Mouse (Mus musculus): ENCODE results near the gene Ngdn. TPM values are rescaled to one million over a fixed set of nuclear protein-coding genes. Genes with fewer than 3 reads are reported as not detected.
A peak's percentile ranks its signal among the peaks of the same experiment; 100 is the strongest.

The Ngdn gene
- polyA plus RNA-seq, 1 experiment from 2014 or later = 53.8 TPM

DNA sequence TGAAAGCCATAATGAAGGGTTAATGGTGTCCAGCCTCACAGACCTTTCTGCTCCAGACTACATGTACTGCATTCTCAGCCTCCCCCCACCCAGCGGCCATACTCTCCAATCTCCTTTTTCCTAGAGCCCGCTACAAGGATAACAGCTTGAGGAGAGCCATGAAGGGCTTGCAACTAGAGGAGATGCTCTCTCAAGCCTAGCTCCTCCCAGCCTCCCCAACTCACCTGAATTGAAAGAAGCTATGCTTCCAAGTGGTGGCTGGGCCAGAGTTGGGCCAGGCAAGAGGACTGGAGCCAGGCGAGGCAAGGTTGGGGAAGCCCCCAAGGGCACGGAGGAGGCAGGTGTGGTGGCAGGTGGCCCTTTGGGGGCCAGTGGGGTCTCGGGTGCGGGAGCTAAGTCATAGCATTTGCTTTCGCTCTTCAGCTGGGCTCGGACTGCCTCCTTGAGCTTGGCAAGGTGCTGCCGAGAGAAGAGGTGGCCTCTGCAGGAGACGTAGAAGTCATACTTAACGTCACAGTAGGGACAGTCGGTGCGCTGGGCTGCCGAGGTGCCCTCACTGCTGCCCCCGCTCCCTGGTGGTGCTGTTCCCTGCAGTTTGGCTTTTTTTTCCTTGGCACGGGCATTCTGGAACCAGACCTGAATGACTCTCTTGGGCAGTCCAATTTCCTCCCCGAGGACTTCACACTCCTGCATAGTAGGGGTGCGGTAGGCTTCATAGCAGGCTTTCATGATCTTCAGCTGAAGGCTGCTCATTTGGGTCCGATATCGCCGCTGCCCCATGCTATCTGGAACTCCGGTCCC is 48.5 kb downstream of the Ngdn start:
- Histone ChIP-seq H3K4me1 (ENCODE audit: control insufficient read depth in 2 of 2, insufficient read depth in 2 of 2, low read length in 2 of 2) (peaks cover 12 to 13% of the 10 kb centered on the region in 2 experiments; a peak in 3 of 4 replicates), H3K4me2 (ENCODE audit: low read length) (no peak overlapping the region), H3K9ac (ENCODE audit: low read length) (no peak overlapping the region), H3K27me3 (ENCODE audit: control insufficient read depth, insufficient read depth, low read length) (peaks cover 24% of the 10 kb centered on the region), H3K36me3 (ENCODE audit: control insufficient read depth, insufficient read depth, low read length) (peaks cover 10% of the 10 kb centered on the region), H3K9me3 (ENCODE audit: control insufficient read depth, low read length) (no peaks in the 10 kb centered on the region), H3K4me3 (ENCODE audit: control insufficient read depth in 1 of 2, insufficient read depth in 1 of 2, low read depth in 1 of 2, low read length in 2 of 2) (no peak overlapping the region), H3K27ac (replicated peaks in 1 of 2; ENCODE audit: control insufficient read depth in 1 of 2, insufficient read depth in 1 of 2, low read depth in 2 of 2, low read length in 2 of 2) (no peak overlapping the region)
- ATAC-seq (ENCODE audit: insufficient number of reproducible peaks, insufficient read depth, low FRiP score, low read depth) = no peak
- 79% methylated on average over 22 of the region's 22 CpGs for WGBS

DNA sequence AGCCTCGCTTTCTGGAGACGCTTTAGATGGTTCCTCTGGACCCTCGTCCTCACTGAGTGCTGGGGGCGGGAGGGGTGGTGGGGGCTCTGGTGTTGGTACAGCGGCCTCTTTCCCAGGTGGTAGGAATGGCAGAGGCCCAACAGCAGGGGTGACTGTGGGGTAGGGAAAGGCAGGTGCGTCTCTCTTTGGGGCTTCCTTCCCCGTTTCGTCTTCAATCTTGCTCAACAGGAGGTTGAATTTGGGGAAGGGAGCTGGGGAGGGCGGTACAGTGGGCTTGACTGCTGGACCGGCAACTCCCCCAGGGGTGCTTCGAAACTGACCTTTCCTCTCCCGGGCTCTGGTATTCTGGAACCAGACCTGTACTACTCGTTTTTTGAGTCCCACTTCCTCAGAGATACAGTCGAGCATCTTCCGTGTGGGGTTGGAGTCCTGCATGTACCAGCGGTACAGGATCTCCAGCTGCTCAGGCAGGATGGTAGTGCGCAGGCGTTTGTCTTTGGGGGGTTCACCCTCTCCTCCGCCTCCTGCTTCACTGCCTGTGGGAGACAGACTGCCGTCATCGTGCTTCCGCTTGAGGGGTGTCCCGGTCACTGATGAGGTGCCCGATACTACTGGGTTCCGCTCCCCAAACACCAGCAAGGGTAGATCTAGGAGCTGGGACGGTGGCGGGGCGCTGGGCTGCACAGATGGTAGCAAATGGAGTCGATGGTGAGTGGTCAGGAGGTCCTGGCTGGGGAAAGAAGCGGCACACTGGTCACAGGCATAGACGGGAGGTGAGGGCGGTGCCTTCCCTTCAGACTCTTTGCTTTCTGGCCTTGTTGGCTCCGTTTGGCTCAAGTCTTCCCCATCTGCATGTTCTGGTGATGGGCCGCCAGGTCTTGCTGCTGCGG is 49.5 kb downstream of the Ngdn start:
- Histone ChIP-seq H3K4me3 (ENCODE audit: control insufficient read depth in 1 of 2, insufficient read depth in 1 of 2, low read depth in 1 of 2, low read length in 2 of 2) (no peak overlapping the region), H3K9me3 (ENCODE audit: control insufficient read depth, low read length) (no peaks in the 10 kb centered on the region), H3K4me1 (ENCODE audit: control insufficient read depth in 2 of 2, insufficient read depth in 2 of 2, low read length in 2 of 2) (peaks cover 11 to 13% of the 10 kb centered on the region in 2 experiments; a peak in 3 of 4 replicates), H3K4me2 (ENCODE audit: low read length) (no peak overlapping the region), H3K9ac (ENCODE audit: low read length) (no peak overlapping the region), H3K27ac (replicated peaks in 1 of 2; ENCODE audit: control insufficient read depth in 1 of 2, insufficient read depth in 1 of 2, low read depth in 2 of 2, low read length in 2 of 2) (no peak overlapping the region), H3K27me3 (ENCODE audit: control insufficient read depth, insufficient read depth, low read length) (peaks cover 24% of the 10 kb centered on the region), H3K36me3 (ENCODE audit: control insufficient read depth, insufficient read depth, low read length) (peaks cover 10% of the 10 kb centered on the region)
- no peak for ATAC-seq (ENCODE audit: insufficient number of reproducible peaks, insufficient read depth, low FRiP score, low read depth)
- WGBS = 62% methylated on average over 35 of the region's 35 CpGs

DNA sequence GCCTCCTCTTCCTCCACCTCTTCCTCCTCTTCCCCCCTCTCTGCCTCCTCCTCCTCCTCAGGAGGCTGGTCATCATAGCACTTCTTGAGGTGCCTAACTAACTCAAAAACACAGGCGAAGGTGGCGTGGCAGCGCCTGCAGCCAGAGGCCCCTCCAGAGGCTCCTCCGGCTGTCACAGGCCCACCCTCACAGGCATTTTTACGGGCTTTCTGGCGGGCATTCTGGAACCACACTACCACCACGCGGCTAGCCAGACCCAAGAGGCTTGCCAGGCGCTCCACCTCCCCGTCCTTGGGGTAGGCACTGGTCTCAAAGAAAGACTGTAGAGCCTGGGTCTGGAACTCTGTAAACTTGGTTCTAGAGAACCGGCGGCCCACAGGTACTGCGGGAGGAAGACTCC is 50.1 kb downstream of the Ngdn start:
- Histone ChIP-seq H3K9me3 (ENCODE audit: control insufficient read depth, low read length) (no peaks in the 10 kb centered on the region), H3K4me3 (ENCODE audit: control insufficient read depth in 1 of 2, insufficient read depth in 1 of 2, low read depth in 1 of 2, low read length in 2 of 2) (no peak overlapping the region), H3K4me1 (ENCODE audit: control insufficient read depth in 2 of 2, insufficient read depth in 2 of 2, low read length in 2 of 2) (peaks cover 10 to 13% of the 10 kb centered on the region in 2 experiments; a peak in 3 of 4 replicates), H3K36me3 (ENCODE audit: control insufficient read depth, insufficient read depth, low read length) (peaks cover 10% of the 10 kb centered on the region), H3K4me2 (ENCODE audit: low read length) (no peak overlapping the region), H3K27ac (replicated peaks in 1 of 2; ENCODE audit: control insufficient read depth in 1 of 2, insufficient read depth in 1 of 2, low read depth in 2 of 2, low read length in 2 of 2) (no peak overlapping the region), H3K9ac (ENCODE audit: low read length) (no peak overlapping the region), H3K27me3 (ENCODE audit: control insufficient read depth, insufficient read depth, low read length) (peaks cover 24% of the 10 kb centered on the region)
- 81% methylated on average over 13 of the region's 13 CpGs for WGBS
- ATAC-seq (ENCODE audit: insufficient number of reproducible peaks, insufficient read depth, low FRiP score, low read depth) = no peak

DNA sequence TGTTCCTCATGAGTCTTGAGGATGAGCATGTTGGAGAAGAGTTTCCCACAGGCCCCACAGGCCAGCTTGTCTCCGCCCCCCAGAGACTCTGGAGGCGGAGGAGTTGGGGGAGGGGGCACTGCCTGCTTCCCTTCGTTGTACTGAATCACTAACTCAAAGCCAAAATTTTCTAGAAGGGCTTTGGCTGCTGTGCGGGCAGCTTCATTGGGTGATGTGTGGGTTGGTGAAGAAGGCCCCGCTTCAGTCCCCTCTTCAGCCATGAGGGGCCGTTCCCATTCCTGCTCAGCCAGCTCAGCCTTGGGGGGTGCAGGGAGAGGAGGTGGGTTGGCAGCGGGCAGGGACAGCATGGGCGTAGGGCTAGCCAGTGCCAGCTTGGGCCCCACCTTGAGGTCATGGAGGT is 50.8 kb downstream of the Ngdn start:
- Histone ChIP-seq H3K9me3 (ENCODE audit: control insufficient read depth, low read length) (no peaks in the 10 kb centered on the region), H3K9ac (ENCODE audit: low read length) (no peak overlapping the region), H3K4me2 (ENCODE audit: low read length) (no peak overlapping the region), H3K4me3 (ENCODE audit: control insufficient read depth in 1 of 2, insufficient read depth in 1 of 2, low read depth in 1 of 2, low read length in 2 of 2) (no peak overlapping the region), H3K4me1 (ENCODE audit: control insufficient read depth in 2 of 2, insufficient read depth in 2 of 2, low read length in 2 of 2) (peaks cover 8 to 13% of the 10 kb centered on the region in 2 experiments; a peak in 3 of 4 replicates), H3K27ac (replicated peaks in 1 of 2; ENCODE audit: control insufficient read depth in 1 of 2, insufficient read depth in 1 of 2, low read depth in 2 of 2, low read length in 2 of 2) (no peak overlapping the region), H3K27me3 (ENCODE audit: control insufficient read depth, insufficient read depth, low read length) (peaks cover 24% of the 10 kb centered on the region), H3K36me3 (ENCODE audit: control insufficient read depth, insufficient read depth, low read length) (peaks cover 10% of the 10 kb centered on the region)
- ATAC-seq (ENCODE audit: insufficient number of reproducible peaks, insufficient read depth, low FRiP score, low read depth) = no peak
- 85% methylated on average over 8 of the region's 8 CpGs for WGBS

DNA sequence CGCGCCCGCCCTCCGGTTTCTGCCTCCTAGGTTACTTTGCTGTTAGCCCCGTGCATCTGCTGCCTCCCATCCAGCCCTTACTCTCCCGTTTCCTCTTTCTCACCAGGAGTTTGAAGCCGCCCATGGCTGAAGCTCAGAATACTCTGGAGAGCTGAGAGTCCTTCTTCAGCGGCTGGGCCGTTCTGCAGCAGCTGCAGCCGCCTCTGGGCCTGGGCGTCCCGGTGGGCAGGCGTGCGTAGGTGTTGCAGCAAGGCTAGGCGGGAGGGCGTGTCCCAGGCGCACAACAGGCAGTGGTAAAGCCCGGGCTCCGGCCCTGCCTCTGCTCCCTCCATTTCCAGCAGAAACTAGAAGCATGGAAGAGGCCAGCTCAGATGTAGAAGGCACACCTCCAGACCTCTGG is 56.5 kb downstream of the Ngdn start:
- WGBS = 20% methylated on average over 19 of the region's 19 CpGs
- H3K27me3 ChIP-seq (ENCODE audit: control insufficient read depth, insufficient read depth, low read length) = peaks cover 12% of the 10 kb centered on the region; the same call in 1 of the 2 replicates
- no peaks in the 10 kb centered on the region for H3K9me3 ChIP-seq (ENCODE audit: control insufficient read depth, low read length)
- no peak overlapping the region; the same call in 1 of the 2 replicates for H3K9ac ChIP-seq (ENCODE audit: low read length)
- 0 out of 4 replicates have a peak, but pooled peaks cover 0 to 3% of the 10 kb centered on the region in 2 experiments for H3K4me1 ChIP-seq (ENCODE audit: control insufficient read depth in 2 of 2, insufficient read depth in 2 of 2, low read length in 2 of 2)
- H3K4me3 ChIP-seq (ENCODE audit: control insufficient read depth in 1 of 2, insufficient read depth in 1 of 2, low read depth in 1 of 2, low read length in 2 of 2) = no peak overlapping the region
- no peak overlapping the region for H3K27ac ChIP-seq (replicated peaks in 1 of 2; ENCODE audit: control insufficient read depth in 1 of 2, insufficient read depth in 1 of 2, low read depth in 2 of 2, low read length in 2 of 2)
- ATAC-seq (ENCODE audit: insufficient number of reproducible peaks, insufficient read depth, low FRiP score, low read depth) = no peak
- H3K36me3 ChIP-seq (ENCODE audit: control insufficient read depth, insufficient read depth, low read length) = peaks cover 3% of the 10 kb centered on the region; the same call in 1 of the 2 replicates
- peak overlapping the region; percentile 31; the same call in 1 of the 2 replicates for H3K4me2 ChIP-seq (ENCODE audit: low read length)

MicroRNAs within 50 kb of the gene (microRNA counts, 519-probe panel; counts per million panel counts)
- 9,413 counts per million, percentile 100 among the panel's probes with 10 or more counts for microRNA mmu-miR-208b

Small RNA genes within 50 kb of the gene (microRNA-seq; reads per million reads assigned to microRNA genes)
- gene Mir208b = 80,223 reads per million, percentile 99 among the genes with 10 or more reads in this experiment

Other genes starting within 250 kb of the Ngdn start
- gene Slc7a8, start 233.5 kb upstream of the Ngdn start, polyA plus RNA-seq (2014; fragmentation: Nextera tagmentation; extraction: Ambion mirVana) = 5.0 and 5.1 TPM in 2 replicates
- not detected in 2 replicates for gene Rnf212b, start 201.3 kb upstream of the Ngdn start, polyA plus RNA-seq (2014; fragmentation: Nextera tagmentation; extraction: Ambion mirVana)
- gene Homez, start 144.5 kb upstream of the Ngdn start, polyA plus RNA-seq (2014; fragmentation: Nextera tagmentation; extraction: Ambion mirVana) = 8.2 and 9.5 TPM in 2 replicates
- gene Ppp1r3e, start 137.9 kb upstream of the Ngdn start, polyA plus RNA-seq (2014; fragmentation: Nextera tagmentation; extraction: Ambion mirVana) = 1.7 and 1.9 TPM in 2 replicates
- 3.0 and 4.3 TPM in 2 replicates for gene Bcl2l2, start 132.1 kb upstream of the Ngdn start, polyA plus RNA-seq (2014; fragmentation: Nextera tagmentation; extraction: Ambion mirVana)
- gene Gm20521, start 132.0 kb upstream of the Ngdn start, polyA plus RNA-seq (2014; fragmentation: Nextera tagmentation; extraction: Ambion mirVana) = not detected in 2 replicates
- 80.6 and 83.8 TPM in 2 replicates for gene Pabpn1, start 123.0 kb upstream of the Ngdn start, polyA plus RNA-seq (2014; fragmentation: Nextera tagmentation; extraction: Ambion mirVana)
- gene Slc22a17, start 102.3 kb upstream of the Ngdn start, polyA plus RNA-seq (2014; fragmentation: Nextera tagmentation; extraction: Ambion mirVana) = 18.5 and 25.6 TPM in 2 replicates
- 12.2 and 14.6 TPM in 2 replicates for gene Efs, start 89.3 kb upstream of the Ngdn start, polyA plus RNA-seq (2014; fragmentation: Nextera tagmentation; extraction: Ambion mirVana)
- gene Il25, start 82.8 kb upstream of the Ngdn start, polyA plus RNA-seq (2014; fragmentation: Nextera tagmentation; extraction: Ambion mirVana) = not detected in 2 replicates
- 0.58 and 0.72 TPM in 2 replicates for gene Cmtm5, start 79.2 kb upstream of the Ngdn start, polyA plus RNA-seq (2014; fragmentation: Nextera tagmentation; extraction: Ambion mirVana)
- 2,542 and 2,728 TPM in 2 replicates for gene Myh6, start 48.5 kb upstream of the Ngdn start, polyA plus RNA-seq (2014; fragmentation: Nextera tagmentation; extraction: Ambion mirVana)
- gene Gm17428, start 38.5 kb upstream of the Ngdn start, polyA plus RNA-seq (2014; fragmentation: Nextera tagmentation; extraction: Ambion mirVana) = not detected in 2 replicates
- 5,319 and 5,796 TPM in 2 replicates for gene Myh7, start 20.8 kb upstream of the Ngdn start, polyA plus RNA-seq (2014; fragmentation: Nextera tagmentation; extraction: Ambion mirVana)
- gene Zfhx2, start 76.9 kb downstream of the Ngdn start, polyA plus RNA-seq (2014; fragmentation: Nextera tagmentation; extraction: Ambion mirVana) = 2.6 and 3.0 TPM in 2 replicates
- 12.8 and 15.1 TPM in 2 replicates for gene Thtpa, start 79.3 kb downstream of the Ngdn start, polyA plus RNA-seq (2014; fragmentation: Nextera tagmentation; extraction: Ambion mirVana)
- gene Ap1g2, start 91.1 kb downstream of the Ngdn start, polyA plus RNA-seq (2014; fragmentation: Nextera tagmentation; extraction: Ambion mirVana) = 7.6 and 8.6 TPM in 2 replicates
- 0.05 and 0.18 TPM in 2 replicates for gene Jph4, start 101.5 kb downstream of the Ngdn start, polyA plus RNA-seq (2014; fragmentation: Nextera tagmentation; extraction: Ambion mirVana)
- not detected in 2 replicates for gene Dhrs2, start 206.6 kb downstream of the Ngdn start, polyA plus RNA-seq (2014; fragmentation: Nextera tagmentation; extraction: Ambion mirVana)